Mouse (Mus musculus): Measurements from ENCODE around the gene Ttc8. TPM values are rescaled to one million over a fixed set of nuclear protein-coding genes. Genes with fewer than 3 reads are reported as not detected.
"Not testable (repeated sequence)": the region's sequence is repeated elsewhere in the genome, so short reads cannot be mapped to it uniquely, and the experiment has no call there.

Gene Ttc8
- polyA plus RNA-seq, 1 experiment, result 3.2 TPM

DNA sequence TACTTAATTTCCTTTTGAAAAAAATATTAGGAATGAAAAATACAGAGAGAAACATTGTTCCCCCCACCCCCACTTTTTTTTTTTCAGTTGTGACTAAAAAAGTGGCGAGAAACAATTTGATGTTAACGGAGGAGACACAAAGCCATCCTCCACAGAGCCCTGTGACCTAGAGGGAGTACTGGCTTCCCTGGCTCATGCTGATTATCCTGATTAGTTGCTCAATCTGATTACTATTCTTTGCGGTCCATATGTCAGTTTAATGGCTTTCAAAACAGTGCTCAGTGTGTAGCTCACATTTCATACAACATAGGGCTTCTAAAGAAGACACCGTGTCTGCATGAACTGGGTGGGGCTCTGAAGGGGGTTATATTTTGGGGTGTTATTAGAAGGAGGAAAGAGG, 12.1 kb downstream of the Ttc8 start:
- no peaks in the 10 kb centered on the region for H3K36me3 ChIP-seq (ENCODE audit: control insufficient read depth, insufficient read depth, low read length)
- TF ChIP-seq CTCF (IDR thresholded peaks at IDR 0.05; ENCODE audit: extremely low read depth, insufficient read depth, insufficient read length, insufficient replicate concordance) (no peak), POLR2A (IDR thresholded peaks at IDR 0.05; ENCODE audit: low read depth, low read length) (no peak)
- 98% methylated on average over 4 of the region's 4 CpGs for WGBS
- no peak for DNase-seq (ENCODE audit: low read depth in 1 of 2, low spot score in 2 of 2)
- no peak overlapping the region for H3K4me3 ChIP-seq (ENCODE audit: extremely low read depth, insufficient read depth, insufficient read length)
- H3K4me1 ChIP-seq (ENCODE audit: control insufficient read depth, insufficient read depth, insufficient read length), result no peaks in the 10 kb centered on the region
- no peak overlapping the region for H3K27ac ChIP-seq (ENCODE audit: insufficient read depth, low read length)
- no peaks in the 10 kb centered on the region for H3K27me3 ChIP-seq (ENCODE audit: control insufficient read depth, insufficient read depth, low read length)

GRCm38 (mm10) chr12:98932856-98933255, 12.5 kb downstream of the Ttc8 start:
- H3K36me3 ChIP-seq (ENCODE audit: control insufficient read depth, insufficient read depth, low read length), result no peaks in the 10 kb centered on the region
- no peak overlapping the region for H3K27ac ChIP-seq (ENCODE audit: insufficient read depth, low read length)
- no peak for TF ChIP-seq CTCF (IDR thresholded peaks at IDR 0.05; ENCODE audit: extremely low read depth, insufficient read depth, insufficient read length, insufficient replicate concordance)
- H3K4me3 ChIP-seq (ENCODE audit: extremely low read depth, insufficient read depth, insufficient read length), result no peak overlapping the region
- H3K4me1 ChIP-seq (ENCODE audit: control insufficient read depth, insufficient read depth, insufficient read length), result no peaks in the 10 kb centered on the region
- 94% methylated on average over 1 of the region's 1 CpGs for WGBS
- H3K27me3 ChIP-seq (ENCODE audit: control insufficient read depth, insufficient read depth, low read length), result no peaks in the 10 kb centered on the region
- no peak for DNase-seq (ENCODE audit: low read depth in 1 of 2, low spot score in 2 of 2)

GRCm38 (mm10) chr12:98951295-98951694, 30.9 kb downstream of the Ttc8 start:
- not testable (repeated sequence) for H3K27ac ChIP-seq (ENCODE audit: insufficient read depth, low read length); H3K4me1 ChIP-seq (ENCODE audit: control insufficient read depth, insufficient read depth, insufficient read length); H3K4me3 ChIP-seq (ENCODE audit: extremely low read depth, insufficient read depth, insufficient read length); H3K27me3 ChIP-seq (ENCODE audit: control insufficient read depth, insufficient read depth, low read length); H3K36me3 ChIP-seq (ENCODE audit: control insufficient read depth, insufficient read depth, low read length); DNase-seq (ENCODE audit: low read depth in 1 of 2, low spot score in 2 of 2)
- WGBS, result 78% methylated on average over 5 of the region's 5 CpGs

- H3K27ac ChIP-seq (ENCODE audit: insufficient read depth, low read length), result no peak overlapping the region
- no peak for TF ChIP-seq POLR2A (IDR thresholded peaks at IDR 0.05; ENCODE audit: low read depth, low read length)
- TF ChIP-seq CTCF (IDR thresholded peaks at IDR 0.05; ENCODE audit: extremely low read depth, insufficient read depth, insufficient read length, insufficient replicate concordance), result no peak
- H3K4me1 ChIP-seq (ENCODE audit: control insufficient read depth, insufficient read depth, insufficient read length), result peaks cover 7% of the 10 kb centered on the region
- no peak for DNase-seq (ENCODE audit: low read depth in 1 of 2, low spot score in 2 of 2)
- no peaks in the 10 kb centered on the region for H3K36me3 ChIP-seq (ENCODE audit: control insufficient read depth, insufficient read depth, low read length)
- 95% methylated on average over 2 of the region's 2 CpGs for WGBS
- no peaks in the 10 kb centered on the region for H3K27me3 ChIP-seq (ENCODE audit: control insufficient read depth, insufficient read depth, low read length)
- no peak overlapping the region for H3K4me3 ChIP-seq (ENCODE audit: extremely low read depth, insufficient read depth, insufficient read length)
These were observed 36.6 kb downstream of the Ttc8 start for GRCm38 (mm10) chr12:98956951-98957350.

DNA sequence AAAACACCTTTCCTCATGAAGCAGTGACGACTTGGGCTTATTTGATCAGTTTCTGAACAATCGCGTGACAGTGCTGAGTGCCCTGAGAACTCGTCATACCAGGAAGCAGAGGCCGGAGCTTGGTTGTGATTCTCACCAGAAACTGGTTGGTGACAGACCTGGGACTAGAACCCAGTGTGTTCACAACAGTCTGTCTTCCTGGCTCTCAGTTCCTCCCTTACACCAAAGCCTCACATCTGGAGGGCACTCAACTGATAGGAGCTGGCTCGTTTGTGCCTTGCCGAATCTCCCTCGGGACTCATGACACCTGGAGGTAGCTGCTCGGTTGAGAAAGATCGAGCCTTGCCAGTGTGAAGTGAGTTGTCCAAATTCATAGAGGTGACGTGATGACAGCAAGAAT, 37.1 kb downstream of the Ttc8 start:
- 68% methylated on average over 11 of the region's 11 CpGs for WGBS
- no peak overlapping the region for H3K4me3 ChIP-seq (ENCODE audit: extremely low read depth, insufficient read depth, insufficient read length)

DNA sequence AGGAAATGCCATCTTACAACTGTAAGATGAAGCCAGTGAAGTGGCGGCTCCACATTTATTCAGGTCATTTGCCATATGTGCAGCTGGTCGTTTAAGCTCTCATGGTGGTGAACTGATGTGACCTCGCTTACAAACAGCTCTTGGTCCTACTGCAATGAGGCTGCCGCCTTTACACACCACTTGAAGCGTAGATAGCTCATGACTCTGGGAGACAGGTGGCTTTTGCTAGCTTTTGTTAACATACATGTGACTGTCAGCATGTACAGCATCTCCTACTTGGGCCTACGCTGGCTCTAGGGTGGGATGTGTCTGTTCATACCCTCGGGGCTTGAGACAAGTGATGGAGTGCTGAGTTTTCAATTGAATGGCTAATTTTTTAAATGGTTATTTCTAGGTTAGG, 40.6 kb downstream of the Ttc8 start:
- TF ChIP-seq CTCF (IDR thresholded peaks at IDR 0.05; ENCODE audit: extremely low read depth, insufficient read depth, insufficient read length, insufficient replicate concordance) (no peak), POLR2A (IDR thresholded peaks at IDR 0.05; ENCODE audit: low read depth, low read length) (no peak)
- Histone ChIP-seq H3K4me1 (ENCODE audit: control insufficient read depth, insufficient read depth, insufficient read length) (peaks cover 7% of the 10 kb centered on the region), H3K27me3 (ENCODE audit: control insufficient read depth, insufficient read depth, low read length) (no peaks in the 10 kb centered on the region), H3K27ac (ENCODE audit: insufficient read depth, low read length) (no peak overlapping the region), H3K4me3 (ENCODE audit: extremely low read depth, insufficient read depth, insufficient read length) (no peak overlapping the region), H3K36me3 (ENCODE audit: control insufficient read depth, insufficient read depth, low read length) (no peaks in the 10 kb centered on the region)
- 87% methylated on average over 7 of the region's 7 CpGs for WGBS
- DNase-seq (ENCODE audit: low read depth in 1 of 2, low spot score in 2 of 2), result no peak

More for the DNA sequence above, 37.1 kb downstream of the Ttc8 start:
- H3K4me1 ChIP-seq (ENCODE audit: control insufficient read depth, insufficient read depth, insufficient read length), result peaks cover 7% of the 10 kb centered on the region
- H3K27ac ChIP-seq (ENCODE audit: insufficient read depth, low read length), result no peak overlapping the region
- no peaks in the 10 kb centered on the region for H3K27me3 ChIP-seq (ENCODE audit: control insufficient read depth, insufficient read depth, low read length)
- no peak for DNase-seq (ENCODE audit: low read depth in 1 of 2, low spot score in 2 of 2)
- TF ChIP-seq CTCF (IDR thresholded peaks at IDR 0.05; ENCODE audit: extremely low read depth, insufficient read depth, insufficient read length, insufficient replicate concordance) (no peak), POLR2A (IDR thresholded peaks at IDR 0.05; ENCODE audit: low read depth, low read length) (no peak)
- no peaks in the 10 kb centered on the region for H3K36me3 ChIP-seq (ENCODE audit: control insufficient read depth, insufficient read depth, low read length)

DNA sequence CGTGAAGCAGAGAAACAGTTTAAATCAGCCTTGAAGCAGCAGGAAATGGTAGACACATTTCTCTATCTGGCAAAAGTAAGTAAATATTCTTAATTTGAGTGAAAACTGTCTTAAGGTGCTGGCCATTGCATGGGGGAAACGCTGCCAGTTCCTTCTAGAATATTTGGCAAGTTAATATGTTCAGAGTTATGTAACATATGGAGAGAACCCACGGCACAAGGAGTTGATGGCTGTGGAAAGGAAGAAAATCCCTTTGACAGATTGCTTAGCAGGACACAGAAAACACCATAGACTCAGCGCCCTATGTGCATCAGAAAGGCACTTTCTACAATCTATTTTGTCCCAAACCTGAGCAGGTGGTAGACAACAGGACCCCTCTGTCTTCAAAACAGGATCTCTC, 41.0 kb downstream of the Ttc8 start:
- Histone ChIP-seq H3K36me3 (ENCODE audit: control insufficient read depth, insufficient read depth, low read length) (no peaks in the 10 kb centered on the region), H3K27me3 (ENCODE audit: control insufficient read depth, insufficient read depth, low read length) (no peaks in the 10 kb centered on the region), H3K4me3 (ENCODE audit: extremely low read depth, insufficient read depth, insufficient read length) (no peak overlapping the region), H3K4me1 (ENCODE audit: control insufficient read depth, insufficient read depth, insufficient read length) (peaks cover 6% of the 10 kb centered on the region), H3K27ac (ENCODE audit: insufficient read depth, low read length) (no peak overlapping the region)
- TF ChIP-seq POLR2A (IDR thresholded peaks at IDR 0.05; ENCODE audit: low read depth, low read length), result no peak
- TF ChIP-seq CTCF (IDR thresholded peaks at IDR 0.05; ENCODE audit: extremely low read depth, insufficient read depth, insufficient read length, insufficient replicate concordance), result no peak
- DNase-seq (ENCODE audit: low read depth in 1 of 2, low spot score in 2 of 2), result no peak
- 88% methylated on average over 4 of the region's 4 CpGs for WGBS

All from spleen, adult 2 months (tissue).